Mouse (Mus musculus) left cerebral cortex, adult 8-10 months (tissue): Measurements from ENCODE around the gene H2-Ke6. TPM values are rescaled to one million over a fixed set of nuclear protein-coding genes. Genes with fewer than 3 reads are reported as not detected.
"Not testable (repeated sequence)": the region's sequence is repeated elsewhere in the genome, so short reads cannot be mapped to it uniquely, and the experiment has no call there.

Source experiments
- DNase-seq, 2 experiments: peaks; one replicate each; pipeline ENCODE4 v3.0.0; 2022; ENCODE audit warnings: low spot score in 2 of 2
- total RNA-seq, 4 experiments: library from RNA; stranded (reverse); gene quantifications; 2 replicates each; pipeline ENCODE4 v1.2.4; 2022

The H2-Ke6 gene
- total RNA-seq, 4 experiments from 2014 or later, result 45.6 to 50.2 (median 46.4) TPM

DNA sequence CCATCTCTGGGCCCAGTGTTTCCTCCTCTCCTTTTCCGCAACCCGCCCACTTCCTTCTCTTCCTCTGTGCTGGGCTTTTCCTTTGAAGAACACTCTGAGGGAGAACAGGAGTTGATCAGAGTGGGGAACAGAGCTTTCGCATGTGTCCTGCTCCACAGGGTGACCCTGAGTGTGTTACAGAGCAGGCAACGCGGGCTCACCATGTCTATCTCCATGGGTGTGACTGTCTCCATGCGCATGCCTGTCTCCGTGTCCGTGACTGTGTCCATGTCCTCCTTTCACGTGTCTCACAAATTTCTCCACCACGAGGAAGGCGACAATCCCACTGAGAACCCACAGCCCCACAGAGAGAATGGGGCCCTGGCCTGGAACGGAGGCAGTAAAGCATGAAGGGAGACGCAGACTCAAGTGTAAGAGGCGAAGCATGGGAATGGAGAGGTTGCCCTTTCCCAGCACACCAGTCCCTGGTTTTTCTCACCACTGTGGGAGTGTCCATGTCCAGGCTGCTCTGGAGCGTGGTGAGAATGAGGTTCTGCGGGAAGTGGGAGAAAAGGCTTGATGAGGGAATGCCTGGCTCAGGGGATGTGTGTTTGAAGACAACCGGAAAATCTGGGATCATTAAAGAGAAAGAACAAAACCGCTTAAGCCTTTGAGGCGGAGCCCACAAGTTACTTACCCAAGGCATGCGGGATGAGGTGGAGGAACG is 2.2 kb upstream of the H2-Ke6 start:
- DNase-seq, result no peak

DNA sequence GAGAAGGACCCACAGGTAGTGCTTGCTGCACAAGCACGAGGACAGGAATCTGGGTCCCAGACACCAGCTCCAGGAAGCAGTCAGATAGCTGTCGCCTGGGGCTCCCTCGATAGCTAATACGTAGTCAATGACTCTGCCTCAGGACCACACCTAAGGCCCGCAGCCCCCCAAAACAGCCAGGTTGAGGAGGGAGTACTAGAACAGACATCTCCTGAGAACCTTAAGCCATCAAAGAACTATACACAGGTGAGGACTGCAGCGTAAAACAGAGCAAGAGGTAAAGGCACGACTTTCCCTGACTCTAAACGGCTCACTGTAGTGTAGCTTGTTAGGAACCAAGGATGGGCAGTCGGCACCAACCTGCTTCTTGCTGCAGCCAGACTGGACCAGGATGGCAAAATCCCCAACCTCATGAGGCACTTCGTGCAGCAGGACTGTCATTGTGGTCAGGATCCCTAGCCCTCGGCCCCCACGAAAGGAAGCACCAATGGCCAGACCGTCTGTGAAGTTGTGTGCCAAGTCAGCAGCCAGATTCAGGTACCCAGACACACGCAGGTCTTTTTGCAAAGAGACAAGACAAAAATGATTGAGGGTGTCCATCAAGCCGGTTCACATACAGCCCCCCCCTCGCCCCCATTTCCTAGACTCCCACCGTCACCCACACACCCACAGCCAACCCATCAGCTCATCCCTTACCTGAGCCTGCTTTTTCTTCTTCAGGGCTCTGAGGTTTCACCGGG is 1.5 kb upstream of the H2-Ke6 start:
- no peak for DNase-seq

DNA sequence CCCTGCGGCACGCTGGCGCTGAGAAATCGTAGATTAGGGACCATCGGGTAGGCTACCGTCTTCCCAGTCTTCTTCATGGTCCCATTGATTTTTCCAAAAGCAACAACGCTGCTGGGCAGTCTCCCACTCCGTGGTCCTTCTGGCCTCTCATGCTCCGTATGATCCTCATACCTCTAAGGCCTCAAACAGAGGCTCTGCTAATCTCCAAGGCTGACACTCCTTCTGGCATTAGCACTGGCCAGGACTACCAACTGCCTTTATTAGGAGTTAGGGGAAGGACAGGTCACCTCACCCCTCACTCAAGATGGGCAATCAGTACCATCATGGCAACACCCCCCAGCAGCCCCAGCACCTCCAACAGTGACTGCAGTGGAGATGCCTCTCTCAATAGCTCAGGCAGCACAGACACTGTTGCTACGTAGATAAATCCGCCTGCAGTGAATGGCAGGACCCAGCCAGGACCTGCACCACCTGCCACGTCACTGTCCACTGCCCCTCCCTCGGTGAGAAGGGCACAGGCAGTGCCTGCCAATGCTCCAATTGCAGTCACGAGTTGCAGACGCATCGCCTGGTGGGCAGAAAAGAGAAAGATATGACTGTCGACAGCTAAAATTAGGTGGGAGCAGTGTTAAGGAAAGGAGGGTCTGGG is 765 bp upstream of the H2-Ke6 start:
- DNase-seq, result no peak

DNA sequence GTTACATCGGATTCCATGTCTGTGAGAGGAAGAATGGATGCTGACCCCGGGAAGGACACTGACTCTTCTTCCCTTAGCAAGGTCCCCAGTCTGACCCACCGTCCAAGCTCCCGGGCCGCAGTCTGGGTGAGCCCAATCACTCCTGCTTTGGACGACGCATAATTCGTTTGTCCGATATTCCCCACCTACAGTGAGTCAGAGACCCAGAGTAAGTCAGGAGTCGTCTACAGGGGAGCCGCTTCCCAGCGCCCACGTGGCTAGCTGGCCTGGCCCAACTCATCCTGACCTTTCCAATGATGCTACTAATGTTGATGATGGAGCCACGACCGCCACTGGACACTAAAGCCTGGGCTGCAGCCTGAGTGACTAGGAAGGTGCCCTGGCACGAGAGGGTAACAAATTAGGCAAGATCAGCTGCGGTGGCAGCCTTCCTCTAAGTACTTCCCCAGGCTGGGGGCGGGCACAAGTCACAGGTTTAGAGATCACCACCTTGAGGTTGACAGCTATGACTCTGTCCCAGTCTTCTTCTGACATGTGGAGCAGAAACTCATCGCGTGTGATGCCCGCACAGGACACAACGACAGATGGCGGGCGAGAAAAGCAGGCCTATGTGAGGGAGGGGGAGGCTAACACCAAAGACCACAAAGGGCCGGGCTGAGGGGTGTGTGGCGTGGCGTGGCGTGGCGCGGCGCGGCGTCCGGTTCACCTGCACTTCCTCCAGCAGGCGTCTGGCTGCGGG is 774 bp downstream of the H2-Ke6 start:
- peak in 1 of 2 experiments; percentile 16 for DNase-seq

DNA sequence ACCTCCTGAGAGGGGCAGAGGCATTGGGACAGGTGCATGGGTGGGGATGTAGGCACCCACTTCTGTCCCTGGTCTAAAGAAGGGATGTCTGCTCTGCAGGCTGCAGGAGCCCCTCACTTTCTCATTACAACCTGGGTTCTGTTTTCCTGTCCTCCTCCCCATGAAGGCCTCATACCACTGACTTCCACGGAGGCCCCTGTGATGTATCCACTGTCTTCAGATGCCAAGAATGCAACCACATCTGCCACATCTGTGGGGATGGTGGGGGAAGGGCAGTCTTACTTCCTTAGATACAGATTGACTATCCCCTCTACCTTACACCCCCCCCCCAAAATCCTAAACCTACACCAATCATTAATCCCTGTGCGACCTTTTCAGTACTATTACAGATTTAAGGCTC is 1.6 kb downstream of the H2-Ke6 start:
- no peak for DNase-seq

DNA sequence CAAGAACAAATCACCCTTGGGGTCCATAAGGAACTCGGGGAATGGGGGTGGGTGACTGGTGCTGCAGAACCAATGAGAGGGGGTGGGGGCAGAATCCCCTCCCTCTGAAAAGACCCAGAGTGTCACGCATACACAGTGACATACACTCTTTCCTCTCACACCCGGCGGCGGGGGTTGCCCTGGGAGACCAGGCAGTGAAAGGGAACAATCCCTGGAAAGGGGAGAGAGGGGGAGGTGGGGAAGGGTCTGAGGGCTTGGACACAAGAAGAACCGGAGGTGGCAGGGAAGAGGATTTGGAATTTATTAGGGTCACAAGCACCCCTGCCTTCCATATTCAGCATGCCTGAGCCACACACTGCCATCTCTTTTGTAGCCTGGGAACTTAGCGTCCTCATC is 2.1 kb downstream of the H2-Ke6 start:
- DNase-seq, result no peak

DNA sequence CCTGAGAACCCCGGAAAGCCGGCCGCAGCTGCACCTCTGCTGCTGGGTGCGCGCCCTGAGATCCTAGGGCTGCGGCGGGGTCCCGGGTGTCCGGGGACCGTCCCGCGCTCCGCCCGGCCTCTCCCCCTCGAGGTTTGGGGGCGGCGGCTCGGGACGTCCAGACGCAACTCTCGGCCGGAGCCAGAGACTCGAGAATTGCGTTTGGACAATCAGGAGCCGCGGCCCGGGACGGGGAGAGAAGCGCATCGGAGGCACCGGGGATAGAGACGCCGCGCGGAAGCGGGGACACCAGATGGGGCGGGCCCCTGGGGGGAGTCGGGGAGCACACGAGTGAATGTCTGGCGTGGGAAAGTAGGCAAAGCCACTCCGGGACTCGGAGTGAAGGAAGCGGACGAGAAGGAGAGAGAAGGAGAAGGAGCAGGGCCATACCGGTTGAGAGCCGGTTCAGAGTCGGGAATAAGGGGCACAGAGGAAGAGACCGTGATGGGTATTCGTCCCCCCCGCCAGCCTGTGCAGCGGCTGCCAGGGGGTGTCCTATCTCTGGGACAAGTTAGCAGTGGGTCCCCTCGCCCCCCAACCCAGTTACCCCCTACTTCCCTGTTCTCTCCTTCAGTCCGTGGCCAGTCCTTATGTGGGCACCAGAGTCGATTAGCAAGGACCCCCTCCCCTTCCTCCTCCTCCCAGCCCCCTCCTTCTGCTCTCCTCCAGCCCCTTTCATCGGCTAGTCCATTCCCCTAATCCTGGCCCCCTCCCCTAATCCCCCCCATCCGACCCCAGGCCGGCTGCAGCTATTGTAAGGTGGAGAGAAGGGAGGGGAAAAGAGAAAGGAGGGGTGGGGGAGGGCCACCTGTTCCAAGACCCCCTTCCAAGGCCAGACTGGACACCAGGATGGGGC is 2.8 kb downstream of the H2-Ke6 start:
- DNase-seq, result no peak

DNA sequence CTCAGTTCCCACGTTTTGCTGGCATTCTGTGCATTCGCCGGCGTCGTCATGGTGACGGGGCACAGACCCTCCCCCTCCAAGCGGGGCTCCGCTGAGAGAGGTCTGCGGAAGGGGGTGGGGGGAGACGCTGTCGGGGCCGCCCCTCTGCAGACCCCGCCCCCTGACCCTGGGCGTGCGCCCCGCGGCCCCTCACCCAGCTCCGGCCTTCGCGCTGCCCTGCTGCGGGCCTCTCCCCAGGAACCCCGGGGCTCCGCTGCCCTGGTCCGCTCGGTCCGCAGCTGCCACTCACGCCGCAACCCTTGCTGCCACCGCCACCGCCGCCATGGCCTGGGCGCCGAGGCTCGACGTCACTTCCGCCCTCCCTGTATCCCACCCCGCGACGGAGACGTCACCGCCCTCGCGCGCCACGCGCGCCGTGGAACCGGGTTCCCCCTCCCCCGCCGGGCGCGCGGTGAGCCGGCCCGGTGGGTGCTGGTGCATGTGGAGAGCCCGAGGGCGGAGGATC is 3.5 kb downstream of the H2-Ke6 start, which contains the start of gene Ring1:
TSS of gene Ring1 (minus strand) at position 364 of the 505 bp plus-strand sequence.
- DNase-seq, result peak; percentile 83 to 85

DNA sequence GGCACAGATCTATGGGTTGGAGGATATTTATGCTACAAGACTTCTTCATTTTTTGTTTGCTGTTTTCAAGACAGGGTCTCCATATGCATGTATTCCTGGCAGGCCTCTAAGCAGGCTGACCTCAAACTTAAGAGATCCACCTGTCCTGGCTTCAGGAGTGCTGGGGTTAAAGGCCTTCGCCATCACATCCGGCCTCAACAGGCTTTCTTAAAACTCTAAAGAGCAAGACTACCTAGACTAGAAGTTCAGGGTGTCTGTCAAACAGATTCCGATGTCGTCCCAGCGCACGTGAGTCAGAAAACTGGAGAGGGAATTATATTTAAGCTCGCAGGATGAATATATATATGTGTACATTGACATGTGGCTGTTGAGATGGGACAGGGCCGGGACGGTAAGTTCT is 4.2 kb downstream of the H2-Ke6 start:
- peak in 1 of 2 experiments; percentile 13 for DNase-seq

DNA sequence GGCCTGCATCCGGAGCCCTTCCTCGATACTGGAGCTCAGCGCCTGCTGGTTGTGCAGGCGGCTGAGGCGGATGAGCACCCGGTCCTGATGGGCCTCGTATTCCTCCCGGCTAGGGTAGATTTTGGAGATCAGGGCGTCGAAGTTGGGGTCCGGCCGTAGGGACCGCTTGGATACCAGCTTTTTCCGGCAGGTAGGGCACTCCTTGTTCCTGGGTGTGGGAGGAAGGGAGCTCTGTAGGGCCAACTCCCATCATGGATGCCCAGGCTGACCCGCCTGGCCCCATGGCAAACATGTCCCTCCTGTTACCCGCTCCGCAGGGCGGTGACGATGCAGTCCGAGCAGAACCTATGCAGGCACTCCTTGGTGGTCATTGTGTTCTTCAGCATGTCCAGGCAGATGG is 4.9 kb downstream of the H2-Ke6 start:
- DNase-seq, result peak in 1 of 2 experiments; percentile 16

DNA sequence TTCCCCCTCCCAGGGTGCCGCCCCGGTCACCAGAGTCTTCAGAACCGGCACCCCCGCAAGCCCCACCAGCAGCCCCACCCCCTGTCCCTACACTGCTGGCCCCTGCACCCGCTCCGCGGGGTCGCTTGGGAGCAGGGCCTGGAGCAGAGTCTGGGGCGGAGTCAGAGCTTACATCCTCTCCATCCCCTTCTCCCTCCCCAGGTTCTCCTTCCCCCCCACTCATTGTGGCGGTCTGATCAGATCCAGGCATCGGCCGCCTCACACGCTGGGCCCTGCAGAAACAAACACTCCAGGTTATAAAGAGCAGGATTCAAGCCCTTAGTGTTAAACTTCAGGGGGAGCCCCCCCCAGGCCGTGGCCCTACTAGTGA is 5.5 kb downstream of the H2-Ke6 start:
- peak in 1 of 2 experiments; percentile 7 for DNase-seq

DNA sequence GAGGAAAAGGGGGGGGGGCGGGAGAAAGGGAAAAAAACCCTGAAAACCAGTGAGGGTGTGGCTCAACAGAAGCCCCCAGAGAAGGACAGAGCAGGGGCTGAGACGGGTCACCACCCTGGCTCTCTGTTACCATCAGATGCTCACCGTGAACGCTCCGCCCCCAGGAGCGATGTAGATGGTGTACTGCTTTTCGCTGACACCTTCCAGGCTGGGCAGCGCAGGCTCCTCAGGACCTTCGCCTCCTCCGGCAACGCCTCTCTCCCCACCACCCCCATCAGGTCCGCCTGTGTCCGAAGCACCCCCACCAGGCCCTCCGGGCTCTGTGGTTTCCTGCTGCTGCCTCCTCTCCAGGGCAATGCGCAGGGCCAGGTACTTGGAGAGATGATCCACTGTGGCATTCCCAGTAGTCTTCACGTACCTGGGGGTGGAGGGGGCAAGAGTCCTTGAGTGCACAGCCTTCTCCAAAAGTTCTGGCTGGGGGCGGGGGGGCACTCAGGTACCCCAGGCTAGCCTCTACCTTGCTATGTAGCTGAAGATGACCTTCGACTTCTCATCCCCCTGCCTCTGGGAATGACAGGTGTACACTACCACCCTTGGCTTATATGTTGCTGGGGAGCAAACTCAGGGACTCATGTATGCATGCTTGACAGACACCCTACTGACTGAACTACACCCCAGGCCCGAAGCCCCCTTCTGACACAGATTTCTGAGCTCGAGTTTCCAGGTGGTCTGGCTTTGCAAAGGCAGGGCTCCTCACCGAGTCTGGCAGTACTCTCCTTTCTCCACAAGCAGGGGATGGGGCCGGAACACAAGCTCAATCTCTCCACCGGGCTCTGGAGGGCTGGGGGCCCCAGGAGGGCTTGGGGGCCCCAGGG is 6.1 kb downstream of the H2-Ke6 start:
- peak in 1 of 2 experiments; percentile 18 for DNase-seq

DNA sequence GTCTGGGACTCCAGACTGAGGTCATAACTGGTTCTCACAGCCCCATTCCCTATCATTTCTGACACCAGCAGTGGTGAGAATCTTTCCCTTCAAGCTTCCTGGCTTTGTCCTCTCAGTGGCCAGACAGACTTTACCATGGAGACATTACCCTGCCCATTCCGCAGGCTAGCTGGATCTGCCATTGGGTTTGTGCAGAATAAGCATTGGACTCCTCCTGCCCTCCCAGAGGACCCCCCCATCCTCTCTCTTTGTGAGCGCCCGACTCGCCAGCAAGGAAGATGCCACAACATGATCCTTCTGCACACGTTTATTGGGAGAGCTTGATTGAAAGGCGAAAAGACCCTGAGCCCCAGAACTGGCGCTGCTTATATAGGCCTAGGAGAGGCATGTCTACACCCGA is 14.4 kb downstream of the H2-Ke6 start:
- DNase-seq, result no peak

DNA sequence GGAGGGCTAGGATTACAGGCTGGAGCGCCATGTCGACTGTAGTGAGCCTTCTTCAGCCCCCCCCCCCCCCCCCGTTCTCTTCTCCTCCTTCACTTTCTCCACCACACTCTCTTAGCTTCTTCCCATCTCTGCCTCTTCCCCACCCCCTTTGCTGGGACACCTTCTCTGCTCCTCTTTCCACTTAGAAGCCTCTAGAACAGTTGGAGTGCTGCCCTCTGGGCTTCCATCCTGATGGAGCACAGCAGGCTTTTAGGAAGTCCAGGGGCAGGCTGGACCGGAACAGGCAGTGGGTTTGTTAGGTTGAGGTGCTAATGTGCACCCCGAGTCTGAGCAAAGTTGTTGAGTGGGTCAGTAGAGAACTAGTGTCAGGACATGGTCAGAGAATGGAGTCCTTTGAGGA is 17.7 kb downstream of the H2-Ke6 start:
- DNase-seq, result no peak

DNA sequence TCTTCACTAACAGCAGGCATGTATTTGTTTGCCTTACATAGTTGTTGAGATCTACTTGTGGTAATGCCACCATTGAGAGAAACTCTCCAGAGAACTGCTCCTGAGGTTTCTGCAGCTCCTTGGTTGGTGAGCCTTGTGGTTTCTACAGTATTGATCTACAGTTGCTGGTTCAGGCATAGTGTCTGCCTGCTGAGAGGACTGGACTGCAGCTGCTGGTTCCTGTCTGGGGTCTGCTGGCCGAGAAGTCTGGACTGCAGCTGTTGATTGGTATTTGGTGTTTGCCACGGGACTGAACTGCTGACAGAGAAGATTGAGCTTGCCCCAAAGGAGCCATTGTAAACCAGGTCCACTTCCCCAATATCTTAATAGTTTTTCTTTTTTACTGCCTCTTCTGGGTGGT is 21.3 kb downstream of the H2-Ke6 start:
- no peak for DNase-seq

DNA sequence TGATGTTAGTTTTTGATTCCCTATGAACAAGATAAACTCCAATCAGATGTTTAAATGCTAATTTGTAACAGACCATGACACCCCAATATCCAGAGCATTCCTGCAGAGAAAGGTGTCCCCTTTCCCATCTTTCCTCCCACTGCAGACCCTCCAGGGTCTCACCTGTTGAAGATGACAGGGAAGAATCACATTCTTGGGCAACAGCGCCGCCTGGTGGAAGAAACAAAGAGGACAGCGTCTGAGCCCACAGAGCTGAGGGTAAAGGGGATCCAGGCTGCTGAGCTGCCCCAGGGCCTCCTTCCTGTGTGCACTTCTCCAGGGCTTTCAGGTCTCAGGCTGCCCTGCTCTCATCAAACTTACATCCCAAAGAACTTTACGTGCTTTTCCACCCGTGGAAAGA is 24.4 kb downstream of the H2-Ke6 start:
- DNase-seq, result no peak

DNA sequence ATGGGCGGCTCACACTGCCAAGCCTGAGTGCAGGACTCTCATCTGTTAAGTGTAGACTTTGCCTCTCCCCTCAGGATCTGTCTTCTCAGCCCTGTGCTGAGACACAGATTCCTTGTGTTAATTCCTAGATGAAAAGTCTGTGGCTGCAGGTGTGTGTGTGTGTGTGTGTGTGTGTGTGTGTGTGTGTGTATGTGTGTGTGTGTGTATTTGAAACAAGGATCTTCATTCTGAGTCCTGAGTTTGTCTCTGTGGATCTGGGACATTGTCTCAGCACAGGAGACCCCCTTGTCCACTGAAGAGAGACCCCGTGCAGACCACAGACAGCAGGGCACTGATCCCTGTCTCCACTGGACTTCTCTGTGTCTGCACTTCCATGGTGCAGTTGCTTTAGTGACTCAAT is 27.1 kb downstream of the H2-Ke6 start:
- not testable (repeated sequence) for DNase-seq

DNA sequence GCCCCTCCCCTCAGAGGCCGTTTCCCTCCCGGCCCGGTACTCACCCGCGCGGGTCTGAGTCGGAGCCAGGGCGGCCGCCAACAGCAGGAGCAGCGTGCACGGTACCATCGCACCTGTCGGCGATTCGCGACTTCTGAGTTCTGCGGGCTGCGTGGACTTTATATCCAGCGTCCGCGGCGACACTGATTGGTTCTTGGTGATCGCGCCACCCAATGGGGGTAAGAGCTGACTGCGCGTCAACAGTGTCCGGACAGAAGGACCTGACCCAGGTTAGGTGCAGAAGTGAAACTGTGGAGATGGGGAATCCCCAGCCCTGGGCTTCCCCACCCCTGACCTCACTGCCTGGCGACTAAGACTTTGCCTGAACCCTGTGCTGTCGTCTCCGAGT is 27.7 kb downstream of the H2-Ke6 start, which contains the start of gene H2-K1:
TSS of gene H2-K1 (minus strand) at position 198 of the 388 bp plus-strand sequence.
- DNase-seq, result peak; percentile 50 to 70
